Mouse (Mus musculus): Measurements from ENCODE around the gene Cnfn.

The Cnfn gene

DNA sequence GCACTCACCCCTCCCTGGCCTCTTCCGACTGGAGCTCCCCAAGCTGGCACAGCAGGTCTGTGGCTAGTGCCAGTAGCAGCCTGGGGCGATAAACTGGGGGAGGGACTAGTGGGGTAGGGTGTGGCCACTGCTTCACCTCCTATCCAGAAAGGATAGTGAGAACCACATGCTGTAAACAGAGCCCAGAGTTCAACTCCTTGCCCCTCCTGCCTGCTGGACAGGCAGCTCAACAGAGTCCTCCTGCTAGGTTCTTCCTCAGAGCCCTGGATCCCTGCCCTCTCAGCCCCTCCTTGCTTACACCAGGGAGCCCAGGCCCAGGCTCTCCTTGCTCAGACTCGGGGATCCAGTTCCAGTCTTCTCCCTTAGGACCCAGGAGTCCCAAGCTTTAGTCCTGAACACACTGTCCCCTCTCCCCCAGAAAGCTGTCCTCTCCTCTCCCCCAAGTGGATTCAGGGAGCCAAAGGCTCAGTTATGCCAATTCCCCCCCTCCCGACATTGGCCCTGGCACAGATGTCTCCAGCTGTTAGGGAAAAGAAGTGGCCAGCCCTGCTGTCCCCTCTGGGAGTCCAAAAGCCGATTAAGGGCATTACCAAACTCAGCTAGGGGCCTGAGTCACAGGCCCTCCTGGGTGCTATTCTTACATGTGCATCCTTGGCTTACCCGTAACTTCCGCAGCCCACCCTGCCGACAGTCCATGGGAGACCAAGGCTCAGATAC, 20.7 kb upstream of the Cnfn start:
- DNase-seq (ENCODE audit: low spot score): no peak

GRCm38 (mm10) chr7:25388916-25389315, 19.4 kb upstream of the Cnfn start:
- DNase-seq (ENCODE audit: low spot score): no peak

GRCm38 (mm10) chr7:25387811-25388440, 18.4 kb upstream of the Cnfn start:
- no peak for DNase-seq (ENCODE audit: low spot score)

- no peak for DNase-seq (ENCODE audit: low spot score)
These were observed 16.5 kb upstream of the Cnfn start for GRCm38 (mm10) chr7:25385850-25386555.

DNA sequence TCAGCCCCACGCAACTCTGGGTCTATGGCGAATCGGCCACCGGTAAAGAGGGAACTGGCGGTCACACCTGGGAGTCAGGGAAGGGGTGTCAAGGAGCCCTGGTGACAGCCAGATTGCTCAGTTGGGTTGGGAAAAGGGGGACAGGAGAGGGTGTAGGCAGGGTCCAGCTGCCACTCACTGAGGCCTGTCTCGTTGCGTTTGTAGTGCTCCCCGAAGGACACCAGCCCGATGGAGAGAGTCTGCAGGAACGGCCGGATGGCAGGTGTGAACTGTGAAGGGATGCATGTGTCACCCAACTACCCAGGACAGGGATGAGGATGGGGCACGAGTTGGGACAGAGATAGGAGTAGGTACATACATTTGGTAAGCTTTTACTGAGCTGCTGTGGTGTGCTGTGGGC, 15.7 kb upstream of the Cnfn start:
- DNase-seq (ENCODE audit: low spot score): no peak

DNA sequence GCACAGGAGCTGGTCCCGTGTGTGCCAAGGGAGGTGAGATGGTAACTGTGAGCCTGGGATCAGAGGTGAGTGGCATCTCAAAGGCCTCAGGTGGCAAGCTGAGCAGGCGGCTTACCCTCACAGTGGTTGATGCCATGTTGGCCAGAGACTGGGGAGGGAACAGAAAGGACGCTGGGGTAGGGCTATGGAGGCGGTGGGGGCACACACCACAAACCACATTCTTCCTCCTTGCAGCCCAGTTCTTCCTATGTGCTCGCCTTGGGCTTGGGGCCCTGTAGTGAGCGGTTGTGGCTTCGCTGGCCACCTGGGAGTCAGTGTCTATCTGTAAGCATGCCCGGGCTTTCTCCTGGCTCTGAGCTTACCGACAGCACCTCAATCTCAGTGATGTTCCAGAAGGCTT, 15.3 kb upstream of the Cnfn start:
- DNase-seq (ENCODE audit: low spot score): no peak

- no peak for DNase-seq (ENCODE audit: low spot score)
These were observed 14.8 kb upstream of the Cnfn start for GRCm38 (mm10) chr7:25384318-25384717.

- no peak for DNase-seq (ENCODE audit: low spot score)
These were observed 14.4 kb upstream of the Cnfn start for GRCm38 (mm10) chr7:25383891-25384290.

DNA sequence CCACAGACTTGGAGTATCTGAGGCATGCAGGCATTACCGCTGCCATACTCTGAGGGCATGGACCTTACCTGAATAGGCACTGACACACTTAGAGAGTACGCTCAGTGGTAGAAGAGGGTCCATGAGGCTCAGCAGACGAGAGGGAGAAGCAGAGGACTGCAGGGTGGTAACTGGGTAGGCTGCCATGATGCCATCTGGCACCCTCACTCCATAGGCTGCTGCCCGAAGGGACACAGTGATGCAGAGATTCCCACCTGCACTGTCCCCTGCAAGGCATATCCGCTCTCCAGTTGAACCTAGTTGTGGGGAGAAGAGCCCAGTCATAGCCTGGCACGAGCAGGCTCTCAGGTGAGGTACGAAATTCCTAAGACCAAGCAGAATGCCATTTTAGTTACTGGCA, 13.9 kb upstream of the Cnfn start:
- no peak for DNase-seq (ENCODE audit: low spot score)

DNA sequence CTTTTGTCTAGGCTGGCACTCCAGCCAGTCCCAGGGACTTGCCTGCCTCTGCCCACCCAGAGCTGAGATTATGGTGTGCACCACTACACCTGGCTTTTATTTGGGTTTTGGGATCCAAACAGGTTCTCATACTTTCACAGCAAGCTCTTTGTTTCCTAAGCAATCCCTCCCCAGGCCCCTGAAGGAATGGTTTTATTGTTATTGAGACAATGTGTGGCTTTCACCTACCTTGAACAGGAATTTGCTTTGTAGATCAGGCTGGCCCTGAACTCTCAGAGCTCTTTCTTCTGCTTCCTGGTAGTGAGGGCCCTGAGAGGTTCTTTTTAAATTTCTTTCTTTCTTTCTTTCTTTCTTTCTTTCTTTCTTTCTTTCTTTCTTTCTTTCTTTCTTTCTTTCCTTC, 13.0 kb upstream of the Cnfn start:
- DNase-seq (ENCODE audit: low spot score): no peak

- DNase-seq (ENCODE audit: low spot score): no peak
These were observed 11.8 kb upstream of the Cnfn start for GRCm38 (mm10) chr7:25381284-25381680.

- no peak for DNase-seq (ENCODE audit: low spot score)
These were observed 11.1 kb upstream of the Cnfn start for GRCm38 (mm10) chr7:25380392-25381283.

GRCm38 (mm10) chr7:25379551-25380351, 10.2 kb upstream of the Cnfn start:
- peak; percentile 78 for DNase-seq (ENCODE audit: low spot score)

- no peak for DNase-seq (ENCODE audit: low spot score)
These were observed 8.9 kb upstream of the Cnfn start for GRCm38 (mm10) chr7:25378181-25379100.

DNA sequence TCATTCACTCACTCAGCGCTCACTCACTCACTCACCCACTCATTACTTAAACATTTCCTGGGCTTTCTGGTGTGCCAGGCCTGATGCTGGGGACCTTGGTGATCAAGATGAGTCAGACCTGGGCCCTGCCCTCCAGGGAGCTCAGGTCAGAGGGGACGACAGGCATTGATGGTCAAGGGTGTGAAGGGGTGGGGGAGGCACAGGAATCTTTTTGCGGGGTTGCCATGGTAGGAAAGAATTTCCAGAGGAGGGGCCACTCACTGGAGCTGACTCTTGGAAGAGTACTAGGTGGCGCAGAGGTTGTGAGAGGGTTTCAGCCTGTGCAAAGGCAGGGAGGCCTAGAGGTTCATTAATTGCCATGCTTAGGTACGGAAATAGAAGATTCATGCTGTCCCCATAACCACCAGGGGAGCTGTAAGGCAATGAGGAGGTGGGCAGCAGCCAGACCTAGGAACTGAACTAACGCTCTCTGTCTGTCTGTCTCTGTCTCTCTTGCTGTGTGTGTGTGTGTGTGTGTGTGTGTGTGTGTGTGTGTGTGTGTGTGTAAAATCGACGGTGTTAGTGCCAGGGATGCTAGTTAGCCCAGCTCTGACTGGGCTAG, 7.7 kb upstream of the Cnfn start:
- no peak for DNase-seq (ENCODE audit: low spot score)

GRCm38 (mm10) chr7:25376556-25376955, 7.0 kb upstream of the Cnfn start:
- peak; percentile 86 for DNase-seq (ENCODE audit: low spot score)

DNA sequence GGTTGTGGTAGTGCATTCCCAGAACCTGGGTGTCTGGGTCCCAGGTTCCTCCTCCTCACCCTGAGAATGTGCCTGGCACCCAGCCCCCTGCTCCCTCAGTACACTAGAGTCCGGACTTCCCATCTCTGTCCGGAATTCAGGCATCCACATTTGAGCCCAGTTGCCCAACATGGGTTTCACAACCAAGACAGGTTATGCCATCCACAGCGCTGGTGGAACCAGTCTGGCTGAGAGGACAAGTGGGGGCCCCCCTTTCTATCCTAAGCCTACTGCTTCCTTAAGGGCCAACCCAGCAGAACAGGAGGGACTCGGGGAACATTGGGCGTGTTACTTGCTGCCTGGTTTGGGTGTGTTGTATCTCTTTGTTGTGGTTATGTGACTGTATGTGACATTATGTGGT, 2.9 kb upstream of the Cnfn start:
- no peak for DNase-seq (ENCODE audit: low spot score)

DNA sequence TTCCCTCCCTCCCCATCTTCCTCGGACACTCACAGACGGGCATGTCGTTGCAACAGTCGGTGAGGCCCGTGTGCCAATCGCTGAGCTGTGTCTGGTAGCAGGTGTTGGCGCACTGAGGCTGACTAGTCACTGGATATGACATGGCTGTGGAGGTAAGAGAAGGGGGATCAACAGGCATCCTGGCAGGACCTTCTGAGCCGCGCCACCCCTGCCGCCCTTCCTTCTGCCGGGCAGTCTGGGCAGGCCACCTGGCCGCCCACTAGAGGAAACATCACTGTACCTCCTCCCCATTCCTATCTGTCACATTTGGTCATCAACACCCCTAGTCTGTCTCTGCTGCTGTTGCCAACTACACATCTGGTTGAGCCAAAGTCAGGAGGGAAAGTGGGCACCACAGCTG, 1.2 kb downstream of the Cnfn start:
- DNase-seq (ENCODE audit: low spot score): no peak

DNA sequence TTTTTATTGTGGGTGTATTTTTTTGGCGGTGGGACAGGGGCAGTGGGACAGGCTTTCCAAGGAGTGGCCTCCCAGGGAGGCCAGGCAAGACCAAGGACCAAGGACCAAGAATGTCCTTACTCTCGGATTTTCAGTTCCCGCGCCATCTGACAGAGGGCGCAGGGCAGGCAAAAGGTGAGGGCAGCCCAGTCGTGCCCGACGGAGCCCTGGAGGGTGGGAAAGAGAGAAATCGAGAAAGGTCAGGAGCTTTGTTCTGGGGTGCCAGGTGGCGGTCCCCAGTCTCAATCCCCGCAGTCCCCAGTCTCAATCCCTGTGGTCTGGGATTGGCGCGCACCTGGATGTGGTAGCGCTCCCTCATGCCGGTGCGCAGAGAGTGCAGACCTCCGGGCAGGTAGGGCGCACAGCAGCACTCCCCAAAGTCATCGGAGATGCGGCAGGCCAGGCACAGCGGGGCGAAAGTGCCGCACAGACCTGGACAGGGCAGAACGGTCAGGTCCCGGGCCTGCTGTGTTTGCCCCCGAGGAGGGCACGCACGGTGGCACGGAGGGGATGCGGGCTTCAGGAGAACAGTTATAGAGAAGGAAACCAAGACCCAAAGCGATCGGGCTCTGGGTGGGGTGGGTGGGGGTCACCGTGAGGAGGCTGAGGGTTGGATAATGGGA, 1.8 kb downstream of the Cnfn start:
- peak; percentile 56 for DNase-seq (ENCODE audit: low spot score)
